Mouse (Mus musculus): ENCODE data around the gene Gm13030. TPM values are rescaled to one million over a fixed set of nuclear protein-coding genes. Genes with fewer than 3 reads are reported as not detected.
A peak's percentile ranks its signal among the peaks of the same experiment; 100 is the strongest.
"Not testable (repeated sequence)": the region's sequence is repeated elsewhere in the genome, so short reads cannot be mapped to it uniquely, and the experiment has no call there.

The Gm13030 gene
- polyA plus RNA-seq, 1 experiment from 2014 or later, result not detected

- Histone ChIP-seq H3K4me1 (replicated peaks; ENCODE audit: control insufficient read depth, insufficient read depth, low read length) (no peaks in the 10 kb centered on the region), H3K27me3 (replicated peaks; ENCODE audit: control insufficient read depth, insufficient read depth, low read length) (no peaks in the 10 kb centered on the region), H3K27ac (ENCODE audit: low read length) (no peak overlapping the region), H3K4me3 (replicated peaks; ENCODE audit: low read length) (no peak overlapping the region), H3K9ac (replicated peaks; ENCODE audit: low read depth, low read length) (no peak overlapping the region), H3K4me2 (ENCODE audit: low read length) (no peak overlapping the region), H3K36me3 (ENCODE audit: control insufficient read depth, insufficient read depth) (no peaks in the 10 kb centered on the region), H3K9me3 (ENCODE audit: control insufficient read depth, low read length) (0 out of 2 replicates have a peak, but pooled peaks cover 2% of the 10 kb centered on the region)
- ATAC-seq, result no peak
- WGBS, result 93% methylated on average over 2 of the region's 2 CpGs
These were observed 2.2 kb upstream of the Gm13030 start for GRCm38 (mm10) chr4:138875986-138876385.

GRCm38 (mm10) chr4:138875275-138875674, 1.5 kb upstream of the Gm13030 start:
- WGBS, result 69% methylated on average over 2 of the region's 2 CpGs
- not testable (repeated sequence) for ATAC-seq

GRCm38 (mm10) chr4:138868666-138869065, 5.1 kb downstream of the Gm13030 start:
- Histone ChIP-seq H3K4me3 (replicated peaks; ENCODE audit: low read length) (no peak overlapping the region), H3K36me3 (ENCODE audit: control insufficient read depth, insufficient read depth) (no peaks in the 10 kb centered on the region), H3K4me2 (ENCODE audit: low read length) (no peak overlapping the region), H3K27ac (ENCODE audit: low read length) (no peak overlapping the region), H3K27me3 (replicated peaks; ENCODE audit: control insufficient read depth, insufficient read depth, low read length) (no peaks in the 10 kb centered on the region), H3K4me1 (replicated peaks; ENCODE audit: control insufficient read depth, insufficient read depth, low read length) (no peaks in the 10 kb centered on the region), H3K9me3 (ENCODE audit: control insufficient read depth, low read length) (0 out of 2 replicates have a peak, but pooled peaks cover 2% of the 10 kb centered on the region), H3K9ac (replicated peaks; ENCODE audit: low read depth, low read length) (no peak overlapping the region)
- 63% methylated on average over 8 of the region's 8 CpGs for WGBS
- ATAC-seq, result no peak

More at GRCm38 (mm10) chr4:138875275-138875674, 1.5 kb upstream of the Gm13030 start:
- not testable (repeated sequence) for H3K9ac ChIP-seq (replicated peaks; ENCODE audit: low read depth, low read length); H3K4me2 ChIP-seq (ENCODE audit: low read length); H3K9me3 ChIP-seq (ENCODE audit: control insufficient read depth, low read length); H3K4me3 ChIP-seq (replicated peaks; ENCODE audit: low read length); H3K27me3 ChIP-seq (replicated peaks; ENCODE audit: control insufficient read depth, insufficient read depth, low read length); H3K4me1 ChIP-seq (replicated peaks; ENCODE audit: control insufficient read depth, insufficient read depth, low read length); H3K27ac ChIP-seq (ENCODE audit: low read length); H3K36me3 ChIP-seq (ENCODE audit: control insufficient read depth, insufficient read depth)

DNA sequence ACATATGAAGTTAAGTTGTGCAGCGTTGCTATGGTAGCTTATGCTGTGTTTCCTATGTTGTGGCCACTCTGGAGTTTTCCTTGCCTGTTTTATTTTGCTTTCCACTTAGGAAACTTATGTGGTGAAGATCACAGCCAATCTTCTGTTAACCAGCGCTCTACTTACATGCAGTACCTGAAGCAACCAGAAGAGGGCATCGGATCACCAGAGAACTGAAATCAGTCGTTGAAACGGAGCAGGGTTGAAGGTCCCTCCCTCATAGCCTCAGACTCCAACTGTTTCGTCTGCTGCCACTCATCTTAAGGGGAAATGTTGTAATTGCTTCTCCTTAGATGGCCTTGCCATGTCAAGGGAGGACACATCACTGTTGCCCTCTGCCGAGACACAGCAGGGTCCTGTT, 7.4 kb downstream of the Gm13030 start:
- WGBS, result 11% methylated on average over 7 of the region's 7 CpGs
- no peak overlapping the region for H3K9ac ChIP-seq (replicated peaks; ENCODE audit: low read depth, low read length)
- no peak for ATAC-seq

GRCm38 (mm10) chr4:138865991-138866390, 7.8 kb downstream of the Gm13030 start:
- Histone ChIP-seq H3K4me1 (replicated peaks; ENCODE audit: control insufficient read depth, insufficient read depth, low read length) (no peaks in the 10 kb centered on the region), H3K4me3 (replicated peaks; ENCODE audit: low read length) (no peak overlapping the region), H3K4me2 (ENCODE audit: low read length) (no peak overlapping the region), H3K36me3 (ENCODE audit: control insufficient read depth, insufficient read depth) (no peaks in the 10 kb centered on the region), H3K27me3 (replicated peaks; ENCODE audit: control insufficient read depth, insufficient read depth, low read length) (no peaks in the 10 kb centered on the region), H3K9me3 (ENCODE audit: control insufficient read depth, low read length) (0 out of 2 replicates have a peak, but pooled peaks cover under 1% of the 10 kb centered on the region), H3K9ac (replicated peaks; ENCODE audit: low read depth, low read length) (no peak overlapping the region), H3K27ac (ENCODE audit: low read length) (no peak overlapping the region)
- ATAC-seq, result no peak
- WGBS, result 71% methylated on average over 6 of the region's 6 CpGs

More for the DNA sequence above, 7.4 kb downstream of the Gm13030 start:
- no peak overlapping the region for H3K27ac ChIP-seq (ENCODE audit: low read length)
- no peak overlapping the region for H3K4me3 ChIP-seq (replicated peaks; ENCODE audit: low read length)
- no peaks in the 10 kb centered on the region for H3K36me3 ChIP-seq (ENCODE audit: control insufficient read depth, insufficient read depth)
- no peak overlapping the region for H3K4me2 ChIP-seq (ENCODE audit: low read length)
- no peaks in the 10 kb centered on the region for H3K27me3 ChIP-seq (replicated peaks; ENCODE audit: control insufficient read depth, insufficient read depth, low read length)
- H3K9me3 ChIP-seq (ENCODE audit: control insufficient read depth, low read length), result 0 out of 2 replicates have a peak, but pooled peaks cover 2% of the 10 kb centered on the region
- H3K4me1 ChIP-seq (replicated peaks; ENCODE audit: control insufficient read depth, insufficient read depth, low read length), result no peaks in the 10 kb centered on the region

- no peak overlapping the region for H3K27ac ChIP-seq (ENCODE audit: low read length)
- ATAC-seq, result no peak
- no peaks in the 10 kb centered on the region for H3K27me3 ChIP-seq (replicated peaks; ENCODE audit: control insufficient read depth, insufficient read depth, low read length)
- peaks cover under 1% of the 10 kb centered on the region; the same call in 1 of the 2 replicates for H3K4me1 ChIP-seq (replicated peaks; ENCODE audit: control insufficient read depth, insufficient read depth, low read length)
- H3K4me2 ChIP-seq (ENCODE audit: low read length), result no peak overlapping the region
- H3K36me3 ChIP-seq (ENCODE audit: control insufficient read depth, insufficient read depth), result no peaks in the 10 kb centered on the region
- H3K4me3 ChIP-seq (replicated peaks; ENCODE audit: low read length), result no peak overlapping the region
- H3K9me3 ChIP-seq (ENCODE audit: control insufficient read depth, low read length), result no peaks in the 10 kb centered on the region
- 42% methylated on average over 5 of the region's 5 CpGs for WGBS
- H3K9ac ChIP-seq (replicated peaks; ENCODE audit: low read depth, low read length), result no peak overlapping the region
These were observed 8.7 kb downstream of the Gm13030 start for GRCm38 (mm10) chr4:138865092-138865491.

- peaks cover 5% of the 10 kb centered on the region; the same call in 1 of the 2 replicates for H3K4me1 ChIP-seq (replicated peaks; ENCODE audit: control insufficient read depth, insufficient read depth, low read length)
- no peak within 1 kb of the TSS for H3K4me3 ChIP-seq (replicated peaks; ENCODE audit: low read length)
- no peak within 1 kb of the TSS for H3K27ac ChIP-seq (ENCODE audit: low read length)
- no peaks in the 10 kb centered on the region for H3K27me3 ChIP-seq (replicated peaks; ENCODE audit: control insufficient read depth, insufficient read depth, low read length)
- WGBS, result 79% methylated on average over 10 of the region's 10 CpGs
- no peaks in the 10 kb centered on the region for H3K9me3 ChIP-seq (ENCODE audit: control insufficient read depth, low read length)
- no peak within 1 kb of the TSS for H3K9ac ChIP-seq (replicated peaks; ENCODE audit: low read depth, low read length)
- H3K36me3 ChIP-seq (ENCODE audit: control insufficient read depth, insufficient read depth), result no peaks in the 10 kb centered on the region
- H3K4me2 ChIP-seq (ENCODE audit: low read length), result no peak within 1 kb of the TSS
- no peak for ATAC-seq
These were observed 10.3 kb downstream of the Gm13030 start, which contains the start of gene Pla2g5 for GRCm38 (mm10) chr4:138863344-138863998. Pla2g5 (minus strand) TSS chr4:138863482.

DNA sequence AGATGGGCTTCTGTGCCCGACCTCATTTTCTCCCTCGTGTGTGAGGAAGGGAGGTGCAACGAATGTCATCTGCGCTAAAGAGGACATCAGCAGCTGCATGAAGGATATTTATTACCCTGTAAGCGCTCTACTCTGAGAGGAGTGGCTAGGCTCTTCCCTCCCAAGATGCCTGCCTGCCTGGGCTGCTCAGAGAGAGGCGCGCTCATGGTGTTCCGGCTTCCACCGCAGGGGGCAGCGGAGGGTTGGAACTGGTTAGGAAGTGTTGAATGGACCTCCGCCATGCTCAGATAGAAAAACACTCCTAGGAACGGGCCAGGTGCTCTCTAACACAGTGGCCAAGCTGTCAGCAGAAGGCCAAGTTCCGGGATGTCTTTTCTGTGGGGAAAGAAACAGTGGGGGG, 14.0 kb downstream of the Gm13030 start:
- H3K36me3 ChIP-seq (ENCODE audit: control insufficient read depth, insufficient read depth), result no peaks in the 10 kb centered on the region
- WGBS, result 6% methylated on average over 13 of the region's 13 CpGs
- H3K4me2 ChIP-seq (ENCODE audit: low read length), result peak overlapping the region; percentile 56
- H3K9me3 ChIP-seq (ENCODE audit: control insufficient read depth, low read length), result no peaks in the 10 kb centered on the region
- 0 out of 2 replicates have a peak overlapping the region, but pooled peaks have one; percentile 30 for H3K9ac ChIP-seq (replicated peaks; ENCODE audit: low read depth, low read length)
- peak overlapping the region; percentile 34 for H3K4me3 ChIP-seq (replicated peaks; ENCODE audit: low read length)
- peaks cover 5% of the 10 kb centered on the region; the same call in 1 of the 2 replicates for H3K4me1 ChIP-seq (replicated peaks; ENCODE audit: control insufficient read depth, insufficient read depth, low read length)
- peak overlapping the region; percentile 49 for H3K27ac ChIP-seq (ENCODE audit: low read length)
- ATAC-seq, result peak; percentile 90
- H3K27me3 ChIP-seq (replicated peaks; ENCODE audit: control insufficient read depth, insufficient read depth, low read length), result no peaks in the 10 kb centered on the region

- Histone ChIP-seq H3K4me2 (ENCODE audit: low read length) (peak overlapping the region; percentile 56), H3K27me3 (replicated peaks; ENCODE audit: control insufficient read depth, insufficient read depth, low read length) (no peaks in the 10 kb centered on the region), H3K9ac (replicated peaks; ENCODE audit: low read depth, low read length) (0 out of 2 replicates have a peak overlapping the region, but pooled peaks have one; percentile 30), H3K9me3 (ENCODE audit: control insufficient read depth, low read length) (no peaks in the 10 kb centered on the region), H3K36me3 (ENCODE audit: control insufficient read depth, insufficient read depth) (no peaks in the 10 kb centered on the region), H3K27ac (ENCODE audit: low read length) (peak overlapping the region; percentile 49), H3K4me3 (replicated peaks; ENCODE audit: low read length) (peak overlapping the region; percentile 34), H3K4me1 (replicated peaks; ENCODE audit: control insufficient read depth, insufficient read depth, low read length) (peaks cover 5% of the 10 kb centered on the region; the same call in 1 of the 2 replicates)
- 16% methylated on average over 9 of the region's 9 CpGs for WGBS
- peak; percentile 62 for ATAC-seq
These were observed 14.5 kb downstream of the Gm13030 start for GRCm38 (mm10) chr4:138859245-138859644.

Data from forebrain, embryonic 16.5 days (tissue).